Mouse (Mus musculus): ENCODE data around the gene Epha8. TPM values are rescaled to one million over a fixed set of nuclear protein-coding genes. Genes with fewer than 3 reads are reported as not detected.

Epha8 gene
- polyA plus RNA-seq, 1 experiment from 2014 or later: 20.7 TPM

- no peaks in the 10 kb centered on the region for H3K36me3 ChIP-seq (ENCODE audit: control insufficient read depth, insufficient read depth, low read length)
- peak overlapping the region; percentile 5; the same call in 1 of the 2 replicates for H3K9ac ChIP-seq (ENCODE audit: low read depth, low read length)
- 4% methylated on average over 12 of the region's 12 CpGs for WGBS
- no peaks in the 10 kb centered on the region for H3K9me3 ChIP-seq (replicated peaks; ENCODE audit: control insufficient read depth, low read length, poor library complexity, severe bottlenecking)
- H3K4me2 ChIP-seq (ENCODE audit: low read length): no peak overlapping the region
- ATAC-seq: peak; percentile 77
- peak overlapping the region; percentile 60 for H3K27ac ChIP-seq (ENCODE audit: low read length)
- H3K27me3 ChIP-seq (ENCODE audit: control insufficient read depth, insufficient read depth, low read depth, low read length): peaks cover 6% of the 10 kb centered on the region
- H3K4me3 ChIP-seq (ENCODE audit: low read depth, low read length): no peak overlapping the region
- H3K4me1 ChIP-seq (ENCODE audit: control insufficient read depth, insufficient read depth, low read length): peaks cover 28% of the 10 kb centered on the region
These were observed 24.7 kb upstream of the Epha8 start for GRCm38 (mm10) chr4:136981347-136981746.

- ATAC-seq: peak; percentile 15; the same call in 1 of the 2 replicates
- H3K9ac ChIP-seq (ENCODE audit: low read depth, low read length): peak overlapping the region; percentile 1; the same call in 1 of the 2 replicates
- H3K4me2 ChIP-seq (ENCODE audit: low read length): no peak overlapping the region
- H3K36me3 ChIP-seq (ENCODE audit: control insufficient read depth, insufficient read depth, low read length): no peaks in the 10 kb centered on the region
- H3K27me3 ChIP-seq (ENCODE audit: control insufficient read depth, insufficient read depth, low read depth, low read length): peaks cover 7% of the 10 kb centered on the region
- peaks cover 28% of the 10 kb centered on the region for H3K4me1 ChIP-seq (ENCODE audit: control insufficient read depth, insufficient read depth, low read length)
- WGBS: 59% methylated on average over 4 of the region's 4 CpGs
- peak overlapping the region; percentile 34; the same call in 1 of the 2 replicates for H3K27ac ChIP-seq (ENCODE audit: low read length)
- H3K9me3 ChIP-seq (replicated peaks; ENCODE audit: control insufficient read depth, low read length, poor library complexity, severe bottlenecking): no peaks in the 10 kb centered on the region
- no peak overlapping the region for H3K4me3 ChIP-seq (ENCODE audit: low read depth, low read length)
These were observed 24.3 kb upstream of the Epha8 start for GRCm38 (mm10) chr4:136980921-136981320.

- Histone ChIP-seq H3K9me3 (replicated peaks; ENCODE audit: control insufficient read depth, low read length, poor library complexity, severe bottlenecking) (no peaks in the 10 kb centered on the region), H3K4me3 (ENCODE audit: low read depth, low read length) (no peak overlapping the region), H3K36me3 (ENCODE audit: control insufficient read depth, insufficient read depth, low read length) (no peaks in the 10 kb centered on the region), H3K4me2 (ENCODE audit: low read length) (no peak overlapping the region), H3K27me3 (ENCODE audit: control insufficient read depth, insufficient read depth, low read depth, low read length) (peaks cover 10% of the 10 kb centered on the region), H3K4me1 (ENCODE audit: control insufficient read depth, insufficient read depth, low read length) (peaks cover 17% of the 10 kb centered on the region; the same call in 1 of the 2 replicates), H3K27ac (ENCODE audit: low read length) (no peak overlapping the region), H3K9ac (ENCODE audit: low read depth, low read length) (no peak overlapping the region)
- WGBS: 65% methylated on average over 8 of the region's 8 CpGs
- no peak for ATAC-seq
These were observed 20.6 kb upstream of the Epha8 start for GRCm38 (mm10) chr4:136977244-136977643.

- Histone ChIP-seq H3K4me3 (ENCODE audit: low read depth, low read length) (no peak overlapping the region), H3K4me1 (ENCODE audit: control insufficient read depth, insufficient read depth, low read length) (peaks cover 23% of the 10 kb centered on the region), H3K9me3 (replicated peaks; ENCODE audit: control insufficient read depth, low read length, poor library complexity, severe bottlenecking) (no peaks in the 10 kb centered on the region), H3K27ac (ENCODE audit: low read length) (no peak overlapping the region), H3K9ac (ENCODE audit: low read depth, low read length) (no peak overlapping the region), H3K27me3 (ENCODE audit: control insufficient read depth, insufficient read depth, low read depth, low read length) (peaks cover 7% of the 10 kb centered on the region), H3K4me2 (ENCODE audit: low read length) (no peak overlapping the region), H3K36me3 (ENCODE audit: control insufficient read depth, insufficient read depth, low read length) (no peaks in the 10 kb centered on the region)
- no peak for ATAC-seq
- WGBS: 9% methylated on average over 6 of the region's 6 CpGs
These were observed 14.3 kb upstream of the Epha8 start for GRCm38 (mm10) chr4:136970939-136971338.

GRCm38 (mm10) chr4:136969503-136970276 lies 13.1 kb upstream of the Epha8 start:
- Histone ChIP-seq H3K9me3 (replicated peaks; ENCODE audit: control insufficient read depth, low read length, poor library complexity, severe bottlenecking) (no peaks in the 10 kb centered on the region), H3K27ac (ENCODE audit: low read length) (no peak overlapping the region), H3K4me3 (ENCODE audit: low read depth, low read length) (no peak overlapping the region), H3K27me3 (ENCODE audit: control insufficient read depth, insufficient read depth, low read depth, low read length) (peaks cover 7% of the 10 kb centered on the region), H3K36me3 (ENCODE audit: control insufficient read depth, insufficient read depth, low read length) (no peaks in the 10 kb centered on the region), H3K9ac (ENCODE audit: low read depth, low read length) (no peak overlapping the region), H3K4me1 (ENCODE audit: control insufficient read depth, insufficient read depth, low read length) (peaks cover 29% of the 10 kb centered on the region), H3K4me2 (ENCODE audit: low read length) (no peak overlapping the region)
- ATAC-seq: no peak
- 28% methylated on average over 15 of the region's 16 CpGs for WGBS

- Histone ChIP-seq H3K4me2 (ENCODE audit: low read length) (no peak overlapping the region), H3K4me1 (ENCODE audit: control insufficient read depth, insufficient read depth, low read length) (peaks cover 29% of the 10 kb centered on the region), H3K27me3 (ENCODE audit: control insufficient read depth, insufficient read depth, low read depth, low read length) (peaks cover 10% of the 10 kb centered on the region), H3K9ac (ENCODE audit: low read depth, low read length) (no peak overlapping the region), H3K4me3 (ENCODE audit: low read depth, low read length) (no peak overlapping the region), H3K9me3 (replicated peaks; ENCODE audit: control insufficient read depth, low read length, poor library complexity, severe bottlenecking) (no peaks in the 10 kb centered on the region), H3K27ac (ENCODE audit: low read length) (no peak overlapping the region), H3K36me3 (ENCODE audit: control insufficient read depth, insufficient read depth, low read length) (no peaks in the 10 kb centered on the region)
- WGBS: 52% methylated on average over 8 of the region's 8 CpGs
- ATAC-seq: no peak
These were observed 12.5 kb upstream of the Epha8 start for GRCm38 (mm10) chr4:136969096-136969495.

GRCm38 (mm10) chr4:136967511-136967910 lies 10.9 kb upstream of the Epha8 start:
- WGBS: 3% methylated on average over 9 of the region's 9 CpGs
- ATAC-seq: peak; percentile 26; the same call in 1 of the 2 replicates
- Histone ChIP-seq H3K4me1 (ENCODE audit: control insufficient read depth, insufficient read depth, low read length) (peaks cover 29% of the 10 kb centered on the region), H3K9ac (ENCODE audit: low read depth, low read length) (0 out of 2 replicates have a peak overlapping the region, but pooled peaks have one; percentile 1), H3K36me3 (ENCODE audit: control insufficient read depth, insufficient read depth, low read length) (no peaks in the 10 kb centered on the region), H3K9me3 (replicated peaks; ENCODE audit: control insufficient read depth, low read length, poor library complexity, severe bottlenecking) (no peaks in the 10 kb centered on the region), H3K4me3 (ENCODE audit: low read depth, low read length) (no peak overlapping the region), H3K4me2 (ENCODE audit: low read length) (peak overlapping the region; percentile 6; the same call in 1 of the 2 replicates), H3K27ac (ENCODE audit: low read length) (peak overlapping the region; percentile 21; the same call in 1 of the 2 replicates), H3K27me3 (ENCODE audit: control insufficient read depth, insufficient read depth, low read depth, low read length) (peaks cover 7% of the 10 kb centered on the region)

GRCm38 (mm10) chr4:136966493-136967390 lies 10.1 kb upstream of the Epha8 start:
- Histone ChIP-seq H3K4me1 (ENCODE audit: control insufficient read depth, insufficient read depth, low read length) (peaks cover 31% of the 10 kb centered on the region), H3K9ac (ENCODE audit: low read depth, low read length) (0 out of 2 replicates have a peak overlapping the region, but pooled peaks have one; percentile 1), H3K4me2 (ENCODE audit: low read length) (peak overlapping the region; percentile 6; the same call in 1 of the 2 replicates), H3K9me3 (replicated peaks; ENCODE audit: control insufficient read depth, low read length, poor library complexity, severe bottlenecking) (no peaks in the 10 kb centered on the region), H3K4me3 (ENCODE audit: low read depth, low read length) (no peak overlapping the region), H3K36me3 (ENCODE audit: control insufficient read depth, insufficient read depth, low read length) (no peaks in the 10 kb centered on the region), H3K27me3 (ENCODE audit: control insufficient read depth, insufficient read depth, low read depth, low read length) (peaks cover 7% of the 10 kb centered on the region), H3K27ac (ENCODE audit: low read length) (no peak overlapping the region; the same call in 1 of the 2 replicates)
- 20% methylated on average over 16 of the region's 16 CpGs for WGBS
- ATAC-seq: no peak
